Mouse (Mus musculus) ES-E14 (cell line): Measurements from ENCODE around the gene S100a11.

Experiments used
- CHD2 ChIP-seq: IDR thresholded peaks from 2 replicates; pipeline ENCODE4 v1.6.1; 2014; ENCODE audit warnings: mild to moderate bottlenecking, low read depth, low read length, inconsistent platforms
- HCFC1 ChIP-seq: IDR thresholded peaks from 2 replicates; pipeline ENCODE4 v1.6.1; 2012; ENCODE audit warnings: low read length, inconsistent platforms, borderline replicate concordance; ENCODE audit not compliant: insufficient read depth
- MAFK ChIP-seq: IDR thresholded peaks from 2 replicates; pipeline ENCODE4 v1.6.1; 2014; ENCODE audit warnings: mild to moderate bottlenecking, low read depth, low read length, inconsistent platforms; ENCODE audit not compliant: insufficient read depth

DNA sequence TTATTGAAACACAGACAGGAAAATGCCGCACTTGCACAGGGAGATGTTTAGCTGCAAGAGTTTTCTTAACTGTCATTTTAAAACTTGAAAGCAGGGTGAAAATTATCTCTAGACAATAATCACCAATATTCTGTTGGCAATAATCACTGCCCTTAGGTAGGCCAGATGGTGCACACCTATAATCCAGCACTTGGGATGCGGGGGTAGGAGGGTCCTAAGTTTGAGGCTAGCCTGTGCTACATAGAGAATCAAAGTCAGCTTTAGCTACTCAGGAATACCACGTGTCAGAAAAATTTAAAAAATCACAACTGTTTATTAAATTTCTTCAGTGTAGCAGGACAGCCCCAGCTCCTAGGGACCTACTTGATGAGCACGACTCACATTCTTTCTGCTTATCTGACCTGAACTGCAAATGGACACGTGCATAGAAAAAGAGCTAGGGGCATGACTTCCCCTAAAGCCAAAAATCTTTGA, 395 bp upstream of the S100a11 start:
- TF ChIP-seq HCFC1 (no peak), CHD2 (no peak), MAFK (no peak)
